Mouse (Mus musculus) heart, embryonic 14.5 days (tissue): ENCODE results near the gene Crip2. TPM values are rescaled to one million over a fixed set of nuclear protein-coding genes. Genes with fewer than 3 reads are reported as not detected.

Experiments used
- ATAC-seq: fragments of 200-750 bp; cut with Nextera tagmentation; 2 replicates; pipeline ENCODE4 v1.8.0; 2017; ENCODE audit warnings: low read depth, moderate TSS enrichment; ENCODE audit not compliant: insufficient number of reproducible peaks, insufficient read depth, low FRiP score
- H3K27ac ChIP-seq, 2 experiments: fragments of 200-500 bp in 1 of 2; fragments of 300-500 bp in 1 of 2; sonication (generic) in 1 of 2; replicated peaks in 1 of 2; 2 replicates each; pipeline ENCODE4 v1.5.1; 2012 to 2014; ENCODE audit warnings: low read depth in 2 of 2, low read length in 2 of 2, control low read depth in 1 of 2, mild to moderate bottlenecking in 1 of 2, mixed read lengths in 1 of 2; ENCODE audit not compliant: control insufficient read depth in 1 of 2, insufficient read depth in 1 of 2
- H3K27me3 ChIP-seq: fragments of 300-500 bp; sonication (generic); 2 replicates; pipeline ENCODE4 v1.6.1; 2014; ENCODE audit warnings: mild to moderate bottlenecking, low read length, control low read depth; ENCODE audit not compliant: control insufficient read depth, insufficient read depth
- H3K36me3 ChIP-seq: fragments of 300-500 bp; sonication (generic); 2 replicates; pipeline ENCODE4 v1.6.1; 2014; ENCODE audit warnings: mild to moderate bottlenecking, control low read depth, low read length, mixed read lengths; ENCODE audit not compliant: control insufficient read depth, insufficient read depth
- H3K4me1 ChIP-seq, 2 experiments: fragments of 200-500 bp in 1 of 2; fragments of 300-500 bp in 1 of 2; sonication (generic) in 1 of 2; 2 replicates each; pipeline ENCODE4 v1.6.1; 2012 to 2014; ENCODE audit warnings: low read length in 2 of 2, control low read depth in 1 of 2, mixed read lengths in 1 of 2; ENCODE audit not compliant: control insufficient read depth in 2 of 2, insufficient read depth in 2 of 2
- H3K4me2 ChIP-seq: fragments of 300-500 bp; sonication (generic); 2 replicates; pipeline ENCODE4 v1.6.1; 2014; ENCODE audit warnings: mild to moderate bottlenecking, low read length
- H3K4me3 ChIP-seq, 2 experiments: fragments of 200-500 bp in 1 of 2; fragments of 300-500 bp in 1 of 2; sonication (generic) in 1 of 2; 2 replicates each; pipeline ENCODE4 v1.5.1; 2012 to 2014; ENCODE audit warnings: low read length in 2 of 2, mild to moderate bottlenecking in 2 of 2, control low read depth in 1 of 2, low read depth in 1 of 2, moderate library complexity in 1 of 2; ENCODE audit not compliant: control insufficient read depth in 1 of 2, insufficient read depth in 1 of 2
- H3K9ac ChIP-seq: fragments of 300-500 bp; sonication (generic); 2 replicates; pipeline ENCODE4 v1.6.1; 2014; ENCODE audit warnings: mild to moderate bottlenecking, low read length
- H3K9me3 ChIP-seq: fragments of 300-500 bp; sonication (generic); 2 replicates; pipeline ENCODE4 v1.6.1; 2016; ENCODE audit warnings: low read length, control low read depth; ENCODE audit not compliant: control insufficient read depth
- WGBS: fragments of 180-500 bp; shearing (Covaris S2); extraction: QIAGEN DNeasy Blood & Tissue Kit; methylation state at CpG from one replicate; pipeline ENCODE4 v1.1.7; 2014; 5-methylcytosine and 5-hydroxymethylcytosine counted together
- polyA plus RNA-seq: library from polyadenylated mRNA; unstranded; fragments of >200 nt; fragmentation: Nextera tagmentation; extraction: Ambion mirVana; gene quantifications from 2 replicates; pipeline ENCODE4 v1.2.1, GENCODE M21; 2014

Crip2 gene
- polyA plus RNA-seq, 1 experiment from 2014 or later, result 1,706 TPM

DNA sequence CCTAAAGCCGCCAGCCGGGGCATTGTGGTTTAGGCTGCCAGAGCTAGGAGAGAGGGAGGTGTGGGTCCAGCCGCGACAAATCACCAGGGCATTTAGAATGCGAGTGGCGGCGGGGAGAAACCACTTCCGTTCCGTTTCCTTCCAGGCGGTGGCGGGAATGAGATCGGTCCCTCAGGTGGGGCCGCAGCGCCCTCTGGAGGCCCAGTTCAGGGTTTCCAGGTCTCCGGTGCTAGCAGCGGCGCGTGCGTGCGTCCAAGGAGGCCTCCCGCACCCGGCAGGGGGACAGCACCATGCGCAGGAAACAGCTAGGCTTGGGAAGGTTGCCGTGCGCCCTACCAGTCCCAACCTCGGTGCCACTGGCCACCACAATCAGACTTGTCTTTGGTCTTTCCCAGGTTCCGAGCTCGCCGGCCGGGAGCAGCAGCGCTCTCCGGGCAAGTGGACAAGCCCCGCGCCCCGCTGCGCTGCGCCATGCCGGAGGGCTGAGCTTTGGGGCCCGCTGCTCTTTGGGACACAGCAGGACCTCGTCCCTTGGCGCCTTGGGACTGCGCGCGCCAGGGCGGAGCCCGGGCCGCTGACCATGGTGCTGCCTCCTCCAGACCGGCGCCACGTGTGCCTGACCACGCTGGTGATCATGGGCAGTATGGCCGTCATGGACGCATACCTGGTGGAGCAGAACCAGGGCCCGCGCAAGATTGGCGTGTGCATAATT lies 47.7 kb downstream of the Crip2 start:
- H3K4me3 ChIP-seq, result peak overlapping the region; percentile 28 to 39
- no peak overlapping the region for H3K27ac ChIP-seq
- WGBS, result 2% methylated on average over 56 of the region's 56 CpGs
- H3K9ac ChIP-seq, result no peak overlapping the region
- ATAC-seq, result no peak; the same call in 1 of the 2 replicates
- peaks cover 48% of the 10 kb centered on the region for H3K27me3 ChIP-seq
- no peaks in the 10 kb centered on the region for H3K9me3 ChIP-seq
- H3K36me3 ChIP-seq, result no peaks in the 10 kb centered on the region
- H3K4me2 ChIP-seq, result peak overlapping the region; percentile 84
- peaks cover 4 to 24% of the 10 kb centered on the region in 2 experiments; a peak in 3 of 4 replicates for H3K4me1 ChIP-seq

DNA sequence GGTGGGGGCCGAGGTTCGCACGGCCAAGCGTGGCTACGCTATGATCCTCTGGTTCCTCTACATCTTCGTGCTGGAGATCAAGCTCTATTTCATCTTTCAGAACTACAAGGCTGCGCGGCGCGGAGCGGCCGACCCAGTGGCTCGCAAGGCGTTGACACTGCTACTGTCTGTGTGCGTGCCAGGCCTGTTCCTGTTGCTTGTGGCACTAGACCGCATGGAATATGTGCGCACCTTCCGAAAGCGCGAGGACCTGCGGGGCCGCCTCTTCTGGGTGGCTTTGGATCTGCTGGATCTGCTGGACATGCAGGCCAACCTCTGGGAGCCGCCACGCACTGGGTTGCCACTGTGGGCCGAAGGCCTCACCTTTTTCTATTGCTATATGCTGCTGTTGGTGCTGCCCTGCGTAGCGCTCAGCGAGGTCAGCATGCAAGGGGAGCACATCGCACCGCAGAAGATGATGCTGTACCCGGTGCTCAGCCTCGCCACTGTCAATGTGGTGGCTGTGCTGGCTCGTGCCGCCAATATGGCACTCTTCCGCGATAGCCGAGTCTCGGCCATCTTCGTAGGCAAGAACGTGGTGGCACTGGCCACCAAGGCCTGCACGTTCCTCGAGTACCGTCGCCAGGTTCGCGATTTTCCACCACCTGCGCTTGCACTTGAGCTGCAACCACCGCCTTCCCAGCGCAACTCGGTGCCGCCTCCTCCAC lies 48.5 kb downstream of the Crip2 start:
- Histone ChIP-seq H3K4me1 (peaks cover 4 to 24% of the 10 kb centered on the region in 2 experiments; a peak in 3 of 4 replicates), H3K36me3 (no peaks in the 10 kb centered on the region), H3K9me3 (no peaks in the 10 kb centered on the region), H3K27me3 (peaks cover 48% of the 10 kb centered on the region), H3K9ac (no peak overlapping the region), H3K4me3 (peak overlapping the region in 1 of 2 experiments; percentile 39; a peak in 2 of 4 replicates), H3K4me2 (peak overlapping the region; percentile 84), H3K27ac (no peak overlapping the region)
- ATAC-seq, result no peak
- 83% methylated on average over 51 of the region's 51 CpGs for WGBS

DNA sequence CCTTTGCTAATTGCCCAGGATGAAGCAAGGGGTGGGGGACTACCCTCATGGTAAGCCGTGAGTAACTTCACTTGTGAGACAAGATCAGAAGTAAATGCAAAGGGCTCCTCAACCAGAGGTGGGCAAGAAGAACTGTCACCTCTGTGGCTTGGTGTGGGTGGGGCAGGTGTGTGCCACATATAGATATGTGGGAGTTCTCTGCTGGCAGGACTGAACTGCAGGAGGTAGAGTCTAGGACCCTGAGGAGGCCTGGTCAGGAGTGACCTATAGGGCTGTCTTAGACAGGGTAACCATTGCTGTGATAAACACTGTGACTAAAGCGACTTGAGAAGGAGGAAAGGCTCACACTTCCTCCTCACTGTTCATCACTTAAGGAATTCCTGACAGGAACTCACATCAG lies 53.4 kb downstream of the Crip2 start:
- no peak for ATAC-seq
- WGBS, result 53% methylated on average over 2 of the region's 2 CpGs
- Histone ChIP-seq H3K27me3 (peaks cover 7% of the 10 kb centered on the region), H3K4me3 (no peak overlapping the region), H3K4me1 (no peaks in the 10 kb centered on the region), H3K27ac (no peak overlapping the region), H3K9me3 (peaks cover 7% of the 10 kb centered on the region; the same call in 1 of the 2 replicates), H3K4me2 (no peak overlapping the region), H3K36me3 (no peaks in the 10 kb centered on the region), H3K9ac (no peak overlapping the region)

Other genes starting within 250 kb of the Crip2 start
- 3.4 and 4.7 TPM in 2 replicates for gene Jag2, start 210.5 kb upstream of the Crip2 start, polyA plus RNA-seq
- 44.2 and 53.9 TPM in 2 replicates for gene Nudt14, start 198.1 kb upstream of the Crip2 start, polyA plus RNA-seq
- gene Btbd6, start 163.8 kb upstream of the Crip2 start, polyA plus RNA-seq, result 19.4 and 25.9 TPM in 2 replicates
- gene Brf1, start 139.5 kb upstream of the Crip2 start, polyA plus RNA-seq, result 40.5 and 42.5 TPM in 2 replicates
- 7.1 and 7.6 TPM in 2 replicates for gene Pacs2, start 125.7 kb upstream of the Crip2 start, polyA plus RNA-seq
- not detected in 2 replicates for gene Tex22, start 65.7 kb upstream of the Crip2 start, polyA plus RNA-seq
- 14.6 and 15.5 TPM in 2 replicates for gene Mta1, start 42.0 kb upstream of the Crip2 start, polyA plus RNA-seq
- gene Crip1, start 6.1 kb downstream of the Crip2 start, polyA plus RNA-seq, result 586 and 589 TPM in 2 replicates
- gene Tedc1, start 16.2 kb downstream of the Crip2 start, polyA plus RNA-seq, result 13.3 and 17.5 TPM in 2 replicates
- 1.1 and 1.2 TPM in 2 replicates for gene Tmem121, start 45.7 kb downstream of the Crip2 start, polyA plus RNA-seq